Mouse (Mus musculus): ENCODE data around the gene Dpt.
"Not testable (repeated sequence)": the region's sequence is repeated elsewhere in the genome, so short reads cannot be mapped to it uniquely, and the experiment has no call there.

DNA sequence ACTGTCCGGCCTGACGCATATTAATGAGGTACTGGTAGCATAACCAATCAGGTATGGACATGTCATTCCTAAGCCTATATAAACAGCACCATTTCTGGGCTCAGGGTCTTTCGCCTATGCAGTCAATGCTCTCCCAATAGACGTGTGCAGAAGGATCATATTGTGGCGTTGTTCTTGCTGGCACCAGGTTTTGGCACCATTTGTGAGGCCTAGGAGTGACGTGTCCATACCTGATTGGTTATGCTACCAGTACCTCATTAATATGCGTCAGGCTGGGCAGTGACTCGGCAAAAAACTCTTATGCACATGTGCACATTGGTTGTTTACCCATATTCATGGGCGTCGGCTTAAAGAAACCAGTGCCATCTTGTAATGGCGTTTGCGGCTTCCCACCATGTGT is 6.1 kb upstream of the Dpt start:
- not testable (repeated sequence) for TF ChIP-seq MAX (IDR thresholded peaks at IDR 0.05; ENCODE audit: low read length); JUND (conservative IDR thresholded peaks at IDR 0.05; ENCODE audit: low read depth, low read length); CTCF (conservative IDR thresholded peaks at IDR 0.05 in 1 of 2, IDR thresholded peaks at IDR 0.05 in 1 of 2; ENCODE audit: low read depth in 2 of 2, low read length in 2 of 2); GABPA (IDR thresholded peaks at IDR 0.05; ENCODE audit: insufficient replicate concordance, low read depth, low read length); EP300 (IDR thresholded peaks at IDR 0.05; ENCODE audit: low read length)

Measured in CH12.LX (cell line).